Mouse (Mus musculus) neural tube, embryonic 13.5 days (tissue): ENCODE measurements around the gene Wfdc1. TPM values are rescaled to one million over a fixed set of nuclear protein-coding genes. Genes with fewer than 3 reads are reported as not detected.

ENCODE experiments used
- ATAC-seq: fragments of 200-750 bp; cut with Nextera tagmentation; 2 replicates; pipeline ENCODE4 v1.8.0; 2017; ENCODE audit warnings: low read depth, mild to moderate bottlenecking, moderate TSS enrichment, moderate library complexity
- H3K27ac ChIP-seq: fragments of 300-500 bp; sonication (generic); replicated peaks from 2 replicates; pipeline ENCODE4 v1.5.1; 2015; ENCODE audit warnings: moderate library complexity, mild to moderate bottlenecking, inconsistent platforms
- H3K27me3 ChIP-seq: fragments of 300-500 bp; sonication (generic); 2 replicates; pipeline ENCODE4 v1.6.1; 2015; ENCODE audit warnings: mild to moderate bottlenecking, inconsistent platforms
- H3K36me3 ChIP-seq: fragments of 300-500 bp; sonication (generic); 2 replicates; pipeline ENCODE4 v1.6.1; 2015; ENCODE audit warnings: mild to moderate bottlenecking, inconsistent platforms
- H3K4me1 ChIP-seq: fragments of 300-500 bp; sonication (generic); replicated peaks from 2 replicates; pipeline ENCODE4 v1.6.1; 2015; ENCODE audit warnings: inconsistent platforms
- H3K4me2 ChIP-seq: fragments of 300-500 bp; sonication (generic); 2 replicates; pipeline ENCODE4 v1.6.1; 2015; ENCODE audit warnings: inconsistent platforms, mild to moderate bottlenecking, moderate library complexity
- H3K4me3 ChIP-seq: fragments of 300-500 bp; sonication (generic); 2 replicates; pipeline ENCODE4 v1.5.1; 2015; ENCODE audit warnings: mild to moderate bottlenecking, inconsistent platforms
- H3K9ac ChIP-seq: fragments of 300-500 bp; sonication (generic); 2 replicates; pipeline ENCODE4 v1.6.1; 2015; ENCODE audit warnings: moderate library complexity, mild to moderate bottlenecking, inconsistent platforms
- H3K9me3 ChIP-seq: fragments of 300-500 bp; sonication (generic); 2 replicates; pipeline ENCODE4 v1.6.1; 2016; ENCODE audit warnings: inconsistent platforms
- WGBS: fragments of 180-500 bp; shearing (Covaris S2); methylation state at CpG from one replicate; pipeline ENCODE4 v1.1.7; 2015; 5-methylcytosine and 5-hydroxymethylcytosine counted together
- polyA plus RNA-seq: library from polyadenylated mRNA; unstranded; fragments of >200 nt; fragmentation: Nextera tagmentation; extraction: Ambion mirVana; gene quantifications from 2 replicates; pipeline ENCODE4 v1.2.1, GENCODE M21; 2015

Gene Wfdc1
- polyA plus RNA-seq: 2.8 and 3.4 TPM in 2 replicates

DNA sequence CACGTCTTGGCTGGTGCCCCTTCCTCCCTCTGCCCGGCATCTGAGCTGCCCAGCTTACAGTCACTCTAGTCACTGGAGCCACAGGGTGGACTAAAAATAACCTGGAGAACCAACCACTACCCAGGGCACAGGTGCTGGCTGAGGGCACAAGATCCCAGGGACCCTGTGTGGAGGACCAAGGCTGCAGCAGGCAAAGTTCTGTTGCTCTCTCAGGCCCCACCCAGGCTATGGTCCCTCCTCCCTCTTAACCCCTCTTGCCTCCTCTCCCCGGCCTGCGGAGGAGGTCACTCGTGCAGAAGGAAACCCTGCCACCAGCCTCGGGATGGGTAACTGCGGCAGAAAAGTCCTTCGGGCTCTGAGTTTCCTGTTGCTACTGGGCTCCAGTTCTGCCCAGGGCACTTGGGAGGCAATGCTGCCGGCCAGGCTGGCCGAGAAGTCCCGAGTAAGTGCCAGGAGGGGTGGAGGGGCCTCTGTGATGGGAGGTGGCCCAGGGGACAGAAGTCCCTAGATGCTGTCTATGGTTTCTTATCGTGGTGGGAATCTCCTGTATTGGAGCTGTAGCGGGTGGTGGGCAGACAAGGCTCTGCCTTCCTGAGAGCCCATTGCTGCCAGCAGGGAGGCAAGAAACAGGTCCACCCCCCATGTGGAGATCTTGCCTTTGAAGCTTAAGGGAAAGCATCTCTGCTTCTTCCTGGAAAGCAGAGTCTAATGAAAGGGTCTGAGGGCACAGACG, at the start of gene Wfdc1:
TSS of gene Wfdc1 (plus strand) at position 147 of the 733 bp plus-strand sequence.
- Histone ChIP-seq H3K9ac (no peak within 1 kb of the TSS), H3K4me1 (peaks cover 9% of the 10 kb centered on the region), H3K27me3 (peaks cover 10% of the 10 kb centered on the region; the same call in 1 of the 2 replicates), H3K36me3 (no peaks in the 10 kb centered on the region), H3K27ac (no peak within 1 kb of the TSS), H3K4me2 (no peak within 1 kb of the TSS), H3K4me3 (no peak within 1 kb of the TSS), H3K9me3 (no peaks in the 10 kb centered on the region)
- ATAC-seq: no peak
- WGBS: 22% methylated on average over 13 of the region's 14 CpGs

DNA sequence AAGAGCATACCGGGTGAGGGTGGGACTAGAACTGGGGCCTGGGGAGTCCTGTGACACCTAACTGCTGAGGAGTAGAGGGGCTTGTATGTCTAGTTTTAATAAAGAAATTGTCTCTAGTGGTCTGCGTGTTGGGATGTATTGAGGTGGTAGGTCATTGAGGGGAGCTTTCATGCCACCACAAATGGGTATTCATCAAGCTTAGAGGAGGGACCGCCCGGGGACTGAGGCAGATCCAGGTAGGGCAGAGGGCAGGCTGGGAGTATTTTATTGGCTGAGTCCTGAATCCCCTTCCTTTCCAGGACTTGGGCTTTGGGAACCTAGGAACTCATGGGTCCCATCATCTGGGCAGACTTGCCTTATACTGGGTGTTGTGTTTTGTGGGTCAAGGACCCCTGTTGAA, 49.4 kb upstream of the Wfdc1 start:
- H3K4me3 ChIP-seq: no peak overlapping the region
- no peaks in the 10 kb centered on the region for H3K36me3 ChIP-seq
- 93% methylated on average over 4 of the region's 4 CpGs for WGBS
- no peak overlapping the region for H3K27ac ChIP-seq
- H3K4me2 ChIP-seq: no peak overlapping the region
- no peak overlapping the region for H3K9ac ChIP-seq
- no peaks in the 10 kb centered on the region for H3K27me3 ChIP-seq
- H3K4me1 ChIP-seq: no peaks in the 10 kb centered on the region
- H3K9me3 ChIP-seq: no peaks in the 10 kb centered on the region
- ATAC-seq: no peak

DNA sequence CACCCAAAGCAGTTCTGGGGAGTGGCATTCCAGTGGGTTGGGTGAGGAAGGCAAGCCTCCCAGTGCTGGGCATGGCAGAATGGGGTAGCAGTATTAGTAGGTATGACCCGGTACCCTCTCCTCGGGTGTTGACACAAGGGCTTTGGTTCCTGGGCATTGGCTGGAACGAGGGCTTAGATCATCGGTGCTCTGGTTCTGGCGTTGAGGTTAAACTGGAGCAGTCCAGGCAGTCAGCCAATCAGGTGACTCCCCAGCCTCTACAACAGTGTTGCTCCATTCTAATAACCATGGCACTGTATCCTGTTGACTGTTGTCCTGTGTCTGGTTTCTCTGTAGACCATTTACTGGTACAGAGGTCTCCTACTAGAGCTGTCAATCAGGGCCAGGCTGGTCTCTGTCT, 48.6 kb upstream of the Wfdc1 start:
- no peak overlapping the region for H3K9ac ChIP-seq
- no peaks in the 10 kb centered on the region for H3K9me3 ChIP-seq
- H3K4me1 ChIP-seq: no peaks in the 10 kb centered on the region
- no peaks in the 10 kb centered on the region for H3K36me3 ChIP-seq
- no peak for ATAC-seq
- H3K4me2 ChIP-seq: no peak overlapping the region
- 94% methylated on average over 5 of the region's 5 CpGs for WGBS
- no peak overlapping the region for H3K4me3 ChIP-seq
- no peaks in the 10 kb centered on the region for H3K27me3 ChIP-seq
- H3K27ac ChIP-seq: no peak overlapping the region

DNA sequence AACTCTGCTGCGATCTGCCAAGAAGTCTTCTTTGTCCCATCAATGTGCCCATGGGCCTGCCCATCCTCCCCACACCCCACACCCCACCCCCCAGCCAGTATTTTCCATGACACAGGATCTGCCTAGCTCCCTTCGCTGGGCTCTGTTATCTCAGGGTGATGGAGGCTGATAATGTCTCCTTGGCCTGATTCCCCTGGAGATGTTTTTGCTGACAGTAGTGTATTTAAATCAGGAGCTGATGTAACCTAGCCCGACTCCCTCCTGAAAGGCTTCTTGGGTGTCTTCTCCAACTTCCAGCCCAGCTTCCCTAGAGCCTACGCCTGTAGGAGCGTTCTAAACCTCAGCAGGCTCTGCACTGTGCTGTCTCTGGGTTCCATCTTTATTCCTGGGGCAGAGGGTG, 47.3 kb upstream of the Wfdc1 start:
- WGBS: 77% methylated on average over 5 of the region's 5 CpGs
- H3K9ac ChIP-seq: no peak overlapping the region
- H3K27ac ChIP-seq: no peak overlapping the region
- H3K4me1 ChIP-seq: no peaks in the 10 kb centered on the region
- H3K4me3 ChIP-seq: no peak overlapping the region
- no peak overlapping the region for H3K4me2 ChIP-seq
- ATAC-seq: no peak
- no peaks in the 10 kb centered on the region for H3K36me3 ChIP-seq
- no peaks in the 10 kb centered on the region for H3K27me3 ChIP-seq
- no peaks in the 10 kb centered on the region for H3K9me3 ChIP-seq

DNA sequence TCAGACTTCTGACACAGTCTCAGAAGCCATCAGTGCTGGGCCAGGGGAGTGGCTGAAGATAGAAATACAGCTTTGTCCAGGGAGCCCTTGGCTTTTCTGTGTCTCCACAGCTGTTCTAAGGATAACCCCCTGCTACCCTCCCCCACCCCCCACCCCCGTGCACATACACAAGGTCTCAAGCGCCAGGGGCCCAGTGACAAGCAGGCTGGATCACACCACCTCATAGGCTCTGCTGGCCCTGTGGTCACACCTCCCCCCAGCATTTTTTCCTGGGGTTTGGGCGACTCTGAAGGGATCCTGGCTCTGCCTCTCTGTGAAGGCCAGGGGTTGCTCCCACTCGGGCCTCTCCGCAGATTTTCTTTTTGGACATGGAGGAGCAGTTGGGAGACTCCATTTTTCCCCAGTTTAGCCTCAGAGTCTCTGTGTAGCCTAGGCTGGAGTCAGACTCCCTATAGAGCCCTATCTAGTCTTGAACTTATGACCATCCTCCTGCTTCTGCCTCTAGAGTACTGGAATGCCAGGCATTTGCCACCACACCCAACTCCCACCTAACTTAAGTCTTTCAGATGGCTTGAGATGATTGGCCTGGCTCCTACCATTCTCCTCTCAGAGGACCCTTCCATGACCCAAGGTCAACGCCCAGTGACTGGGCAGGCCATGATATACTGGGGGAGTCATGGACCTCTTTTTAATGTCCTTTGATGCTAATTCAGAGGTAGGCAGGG, 45.9 kb upstream of the Wfdc1 start:
- no peak overlapping the region for H3K27ac ChIP-seq
- no peak overlapping the region for H3K4me2 ChIP-seq
- H3K27me3 ChIP-seq: no peaks in the 10 kb centered on the region
- no peak overlapping the region for H3K9ac ChIP-seq
- no peak for ATAC-seq
- H3K9me3 ChIP-seq: no peaks in the 10 kb centered on the region
- WGBS: 76% methylated on average over 6 of the region's 6 CpGs
- H3K4me3 ChIP-seq: no peak overlapping the region
- H3K36me3 ChIP-seq: no peaks in the 10 kb centered on the region
- no peaks in the 10 kb centered on the region for H3K4me1 ChIP-seq

DNA sequence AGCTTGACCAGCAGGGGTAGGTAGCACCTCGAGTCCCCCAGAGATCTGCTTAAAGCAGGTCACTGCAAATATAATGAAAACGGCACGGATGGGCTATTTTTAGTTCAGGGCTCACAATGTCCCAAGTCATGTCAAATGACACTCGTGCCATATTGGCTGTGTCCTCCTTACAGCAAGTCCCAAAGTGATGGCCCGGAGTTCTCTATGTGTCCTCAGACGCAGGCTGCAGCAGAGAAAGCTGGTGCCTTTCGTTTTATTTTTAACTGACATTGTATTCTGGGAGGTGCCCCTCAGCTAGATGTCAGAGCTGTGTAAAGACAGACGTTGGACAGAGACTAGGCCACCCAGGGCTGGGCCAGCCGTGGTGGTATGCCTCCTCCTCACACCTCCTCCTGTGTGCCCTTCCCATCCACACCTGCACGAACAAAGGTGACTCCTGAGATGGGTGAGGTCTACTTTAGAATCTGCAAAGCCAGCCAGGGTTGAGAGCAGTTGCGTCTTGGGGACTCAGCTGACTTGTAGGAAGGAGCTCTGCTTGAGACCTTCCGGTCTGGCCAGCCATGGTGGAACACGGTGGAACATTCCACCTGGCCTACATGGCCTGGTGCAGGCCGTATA, 45.2 kb upstream of the Wfdc1 start:
- H3K9me3 ChIP-seq: no peaks in the 10 kb centered on the region
- no peak overlapping the region for H3K9ac ChIP-seq
- no peaks in the 10 kb centered on the region for H3K27me3 ChIP-seq
- no peak overlapping the region for H3K4me3 ChIP-seq
- no peaks in the 10 kb centered on the region for H3K36me3 ChIP-seq
- H3K27ac ChIP-seq: no peak overlapping the region
- no peak overlapping the region for H3K4me2 ChIP-seq
- ATAC-seq: no peak
- no peaks in the 10 kb centered on the region for H3K4me1 ChIP-seq
- 88% methylated on average over 14 of the region's 14 CpGs for WGBS

DNA sequence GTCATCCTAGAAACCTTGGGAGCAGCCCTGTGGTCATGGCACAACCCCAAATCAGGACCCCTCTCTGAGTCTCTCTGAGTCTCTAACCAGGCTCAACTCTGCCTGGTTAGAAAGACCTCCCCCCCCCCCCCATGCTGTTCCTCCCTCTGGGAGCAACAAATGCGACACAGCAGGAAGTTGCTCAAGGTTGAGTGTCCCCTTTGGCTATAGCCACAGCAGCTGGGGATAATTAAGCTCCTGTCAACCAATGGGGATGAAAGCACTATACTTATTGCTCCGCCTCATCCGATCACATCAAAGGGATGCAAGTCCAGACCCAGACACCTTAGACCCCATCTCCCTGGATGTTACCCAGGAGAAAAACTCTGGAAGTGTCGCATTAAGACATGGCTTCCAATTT, 43.6 kb upstream of the Wfdc1 start:
- ATAC-seq: no peak
- Histone ChIP-seq H3K36me3 (no peaks in the 10 kb centered on the region), H3K4me1 (no peaks in the 10 kb centered on the region), H3K4me3 (no peak overlapping the region), H3K4me2 (no peak overlapping the region), H3K27me3 (no peaks in the 10 kb centered on the region), H3K9ac (no peak overlapping the region), H3K27ac (no peak overlapping the region), H3K9me3 (no peaks in the 10 kb centered on the region)
- 44% methylated on average over 4 of the region's 4 CpGs for WGBS

DNA sequence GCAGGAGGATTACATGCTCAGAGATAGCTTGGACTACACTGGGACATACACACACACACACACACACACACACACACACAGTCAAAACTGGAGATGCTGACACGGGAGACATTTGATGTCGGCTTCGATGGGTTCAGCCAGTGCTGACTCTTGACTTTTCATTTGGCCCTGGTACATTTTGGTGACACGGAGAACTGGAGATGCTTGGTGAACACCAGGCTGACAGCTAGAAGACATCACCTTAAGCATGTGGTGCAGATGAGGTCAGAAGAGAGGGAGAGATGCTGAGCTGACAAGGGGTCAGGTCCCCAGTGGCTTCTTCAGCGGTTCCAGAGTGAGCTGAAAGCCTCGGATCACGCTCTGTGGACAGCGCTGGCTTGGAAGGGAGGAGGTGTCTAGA, 43.1 kb upstream of the Wfdc1 start:
- Histone ChIP-seq H3K36me3 (no peaks in the 10 kb centered on the region), H3K9ac (no peak overlapping the region), H3K4me3 (no peak overlapping the region), H3K9me3 (no peaks in the 10 kb centered on the region), H3K27ac (no peak overlapping the region), H3K4me2 (no peak overlapping the region), H3K4me1 (no peaks in the 10 kb centered on the region; the same call in 1 of the 2 replicates), H3K27me3 (no peaks in the 10 kb centered on the region)
- WGBS: 85% methylated on average over 8 of the region's 8 CpGs
- ATAC-seq: no peak

DNA sequence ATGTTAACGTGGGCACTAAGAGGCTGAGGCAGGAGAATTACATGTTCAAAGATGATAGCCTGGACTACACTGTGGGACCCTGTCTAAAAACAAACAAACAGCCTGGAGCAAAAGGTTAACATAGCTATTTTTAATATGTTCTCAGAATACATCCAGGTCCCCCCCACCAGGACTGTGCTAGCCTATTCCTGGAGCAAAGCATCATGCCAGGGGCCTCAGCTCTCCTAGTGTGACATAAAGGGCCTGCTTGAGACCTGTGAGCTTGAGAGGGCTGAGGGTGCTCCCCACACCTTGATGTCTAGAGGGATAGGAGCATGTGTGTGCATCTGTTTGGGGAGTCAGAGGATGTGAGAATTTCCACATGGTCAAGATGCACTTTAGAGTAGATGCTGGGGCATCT, 42.4 kb upstream of the Wfdc1 start:
- H3K4me1 ChIP-seq: no peaks in the 10 kb centered on the region; the same call in 1 of the 2 replicates
- H3K4me2 ChIP-seq: no peak overlapping the region
- no peaks in the 10 kb centered on the region for H3K36me3 ChIP-seq
- WGBS: 78% methylated on average over 1 of the region's 1 CpGs
- no peaks in the 10 kb centered on the region for H3K27me3 ChIP-seq
- ATAC-seq: no peak
- H3K27ac ChIP-seq: no peak overlapping the region
- H3K9ac ChIP-seq: no peak overlapping the region
- H3K9me3 ChIP-seq: no peaks in the 10 kb centered on the region
- H3K4me3 ChIP-seq: no peak overlapping the region

DNA sequence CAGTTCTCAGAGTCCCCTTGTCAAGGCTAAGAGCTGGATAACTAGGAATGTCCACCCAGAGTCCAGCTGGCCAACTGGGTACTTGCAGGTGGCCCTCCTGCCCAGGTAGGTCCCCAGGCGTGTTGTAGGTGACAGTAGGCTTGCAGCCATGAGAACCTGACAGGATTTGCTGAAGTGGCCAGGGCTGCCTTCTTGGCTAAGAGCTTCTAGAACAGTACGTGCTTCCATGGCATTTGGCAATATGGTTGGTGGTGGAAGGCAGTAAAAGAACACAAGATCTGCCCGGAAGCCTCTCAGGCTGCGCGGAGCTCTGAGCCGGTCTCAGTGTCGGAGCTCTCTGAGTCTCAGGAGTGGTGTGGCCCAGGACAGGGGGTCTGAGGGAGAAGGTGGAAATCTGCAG, 41.2 kb upstream of the Wfdc1 start:
- no peaks in the 10 kb centered on the region for H3K36me3 ChIP-seq
- H3K27ac ChIP-seq: no peak overlapping the region
- WGBS: 88% methylated on average over 7 of the region's 7 CpGs
- H3K4me3 ChIP-seq: no peak overlapping the region
- no peak overlapping the region for H3K4me2 ChIP-seq
- H3K9ac ChIP-seq: no peak overlapping the region
- H3K9me3 ChIP-seq: no peaks in the 10 kb centered on the region
- no peak for ATAC-seq
- no peaks in the 10 kb centered on the region for H3K27me3 ChIP-seq
- no peaks in the 10 kb centered on the region; the same call in 1 of the 2 replicates for H3K4me1 ChIP-seq

DNA sequence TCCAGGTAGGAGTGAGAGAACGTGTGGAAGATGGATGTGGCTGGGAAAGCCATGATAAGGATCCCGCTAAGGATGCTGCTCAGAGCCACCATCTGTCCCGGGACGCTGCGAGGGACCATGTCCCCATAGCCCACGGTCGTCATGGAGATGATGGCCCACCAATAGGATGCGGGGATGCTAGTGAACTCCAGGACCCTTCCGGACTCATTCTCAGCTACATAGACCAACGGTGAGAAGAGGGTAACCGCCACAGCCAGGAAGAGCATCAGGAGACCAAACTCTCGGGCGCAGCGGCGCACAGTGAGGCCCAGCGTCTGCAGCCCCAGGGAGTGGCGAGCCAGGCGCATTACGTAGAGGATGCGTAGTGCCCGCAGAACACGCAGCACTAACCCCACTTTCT, 40.4 kb upstream of the Wfdc1 start:
- H3K9me3 ChIP-seq: no peaks in the 10 kb centered on the region
- no peak for ATAC-seq
- no peak overlapping the region for H3K9ac ChIP-seq
- no peak overlapping the region for H3K4me3 ChIP-seq
- peaks cover 7% of the 10 kb centered on the region for H3K4me1 ChIP-seq
- no peak overlapping the region for H3K4me2 ChIP-seq
- no peaks in the 10 kb centered on the region for H3K27me3 ChIP-seq
- no peaks in the 10 kb centered on the region for H3K36me3 ChIP-seq
- 72% methylated on average over 22 of the region's 22 CpGs for WGBS
- no peak overlapping the region for H3K27ac ChIP-seq

DNA sequence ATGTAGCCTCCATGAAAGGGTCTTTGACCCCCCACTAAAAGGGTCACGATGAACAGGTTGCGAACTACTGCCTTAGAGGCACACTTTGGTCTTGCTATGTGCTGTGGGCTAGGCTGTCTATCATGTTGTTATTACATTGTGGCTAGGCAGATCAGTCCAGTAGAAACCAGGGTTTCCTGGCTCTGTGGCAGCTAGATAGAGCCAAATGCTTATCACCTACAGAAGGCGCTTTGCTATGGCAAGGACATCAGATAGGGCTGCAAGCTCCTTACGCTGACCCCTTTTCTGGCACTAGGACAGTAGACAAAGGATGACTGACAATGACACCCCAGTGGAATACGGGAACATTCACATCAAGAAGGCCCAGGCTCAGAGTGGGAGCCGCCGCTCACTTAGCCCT, 39.0 kb upstream of the Wfdc1 start:
- no peak overlapping the region for H3K4me3 ChIP-seq
- H3K36me3 ChIP-seq: no peaks in the 10 kb centered on the region
- H3K4me1 ChIP-seq: peaks cover 14% of the 10 kb centered on the region
- no peaks in the 10 kb centered on the region for H3K9me3 ChIP-seq
- WGBS: 89% methylated on average over 7 of the region's 7 CpGs
- H3K4me2 ChIP-seq: no peak overlapping the region
- no peak overlapping the region for H3K27ac ChIP-seq
- H3K9ac ChIP-seq: no peak overlapping the region
- H3K27me3 ChIP-seq: no peaks in the 10 kb centered on the region
- ATAC-seq: no peak
